Mouse (Mus musculus): ENCODE data around the gene Ncs1.

Gene Ncs1

DNA sequence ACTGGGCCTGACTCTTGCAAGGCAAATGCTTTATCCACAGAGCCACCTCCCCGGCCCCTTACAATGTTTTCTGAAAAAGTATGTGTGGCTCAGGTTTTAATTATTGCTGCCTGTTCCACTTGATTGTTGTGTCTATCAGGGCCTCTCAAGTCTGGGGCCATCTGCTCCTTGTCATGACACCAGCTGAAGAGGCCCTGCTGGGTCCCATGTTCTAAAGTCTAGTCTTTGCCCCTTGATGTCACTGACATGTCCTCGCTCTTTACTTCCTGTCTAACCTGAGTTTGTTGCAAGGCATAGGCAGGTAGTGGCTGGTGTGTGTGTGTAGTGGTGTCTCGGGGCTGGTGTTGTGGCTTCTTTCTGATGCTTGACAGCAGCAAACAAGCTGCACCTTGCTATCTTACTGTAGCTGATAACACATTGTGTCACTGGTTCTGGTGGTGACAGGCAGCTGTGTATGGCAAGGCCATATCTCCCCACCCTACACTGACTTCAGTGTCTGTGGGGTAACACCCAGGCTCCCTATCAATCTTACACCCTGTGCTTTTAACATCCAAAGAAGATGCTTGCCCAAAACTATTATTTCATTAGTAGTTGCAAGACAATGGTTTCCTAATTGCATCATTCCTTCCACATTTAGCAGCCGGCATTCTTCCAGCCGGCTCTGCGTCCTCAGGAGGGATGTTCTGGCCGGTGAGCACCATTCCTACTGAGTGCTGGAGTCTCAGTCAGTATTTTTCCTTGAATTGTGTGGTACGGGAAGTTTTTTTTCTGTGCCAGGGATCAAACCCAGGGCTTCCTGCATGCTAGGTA, 96.3 kb downstream of the Ncs1 start:
- no peak for DNase-seq (ENCODE audit: low spot score)

All from ovary, adult 18-20 months (tissue).